Mouse (Mus musculus) adrenal gland (tissue): ENCODE results near the gene S100a1.

Experiments used
- intact Hi-C: fragments of 180-260 bp; cut with DNase I; formaldehyde crosslinking; loops from one replicate; pipeline ENCODE4 v1.15.1; 2025
- long read RNA-seq, 2 experiments: library from polyadenylated mRNA; unstranded; transcript quantifications; one replicate each; pipeline ENCODE4 v2.0.0; 2020; ENCODE audit warnings: borderline replicate concordance in 1 of 2; ENCODE audit not compliant: insufficient replicate concordance in 1 of 2

S100a1 gene
- long read RNA-seq, experiment 1, transcript S100a1-201 (3 exons, 677 nt), result major isoform, 58 of 61 reads
- long read RNA-seq, experiment 1, partial matches to known transcripts, result 0 of 61 reads
- long read RNA-seq, experiment 1, other reads (novel, unspliced or antisense), result 2 of 61 reads
- long read RNA-seq, experiment 2, transcript S100a1-201 (3 exons, 677 nt), result major isoform, 56 of 60 reads
- long read RNA-seq, experiment 2, partial matches to known transcripts, result 0 of 60 reads
- long read RNA-seq, experiment 2, other reads (novel, unspliced or antisense), result 2 of 60 reads

DNA sequence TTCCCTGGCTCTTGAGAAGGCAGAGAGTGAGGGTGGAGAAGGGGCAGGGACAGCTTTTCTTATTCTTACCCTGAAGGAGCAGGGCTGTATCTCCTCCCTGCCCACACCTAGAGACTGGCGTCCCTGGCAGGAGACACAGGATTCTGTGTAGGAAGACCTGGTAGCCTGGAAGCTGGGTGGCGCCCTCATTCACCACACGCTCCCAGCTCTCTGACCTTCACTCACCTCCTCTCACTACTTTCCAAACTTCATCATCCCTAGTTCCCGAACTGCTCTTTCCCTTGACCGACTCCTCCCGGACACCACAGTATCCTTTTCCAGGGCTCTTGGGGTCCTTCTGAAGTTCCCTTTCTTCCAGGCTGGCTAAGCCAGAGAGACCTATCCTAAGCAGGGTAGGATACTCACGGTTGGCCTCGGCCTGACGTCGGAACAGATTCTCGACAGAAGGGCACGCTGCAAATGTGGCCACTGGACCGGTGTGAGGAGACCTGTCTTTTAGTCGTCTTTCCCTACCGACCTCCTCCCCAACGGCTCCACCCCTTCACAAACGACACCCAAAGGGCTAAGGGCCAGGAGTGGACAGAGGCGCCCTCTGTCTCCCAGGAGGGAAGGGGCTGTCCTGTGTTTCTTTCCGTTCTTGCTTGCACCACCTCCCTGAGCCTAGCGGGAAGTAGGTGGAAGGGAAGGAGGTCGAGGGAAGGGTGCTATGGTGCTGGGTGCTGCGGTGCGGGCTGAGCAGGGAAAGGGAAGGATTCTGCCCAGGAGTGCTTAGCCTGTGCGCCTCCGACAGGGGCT, at the start of gene S100a1, which contains the start of gene S100a13:
Gene S100a1, minus strand, starts transcription at position 597 of the 795 bp plus-strand sequence.
Gene S100a13, plus strand, starts transcription at position 640 of the 795 bp plus-strand sequence.
- intact Hi-C loops, result no loop called here

DNA sequence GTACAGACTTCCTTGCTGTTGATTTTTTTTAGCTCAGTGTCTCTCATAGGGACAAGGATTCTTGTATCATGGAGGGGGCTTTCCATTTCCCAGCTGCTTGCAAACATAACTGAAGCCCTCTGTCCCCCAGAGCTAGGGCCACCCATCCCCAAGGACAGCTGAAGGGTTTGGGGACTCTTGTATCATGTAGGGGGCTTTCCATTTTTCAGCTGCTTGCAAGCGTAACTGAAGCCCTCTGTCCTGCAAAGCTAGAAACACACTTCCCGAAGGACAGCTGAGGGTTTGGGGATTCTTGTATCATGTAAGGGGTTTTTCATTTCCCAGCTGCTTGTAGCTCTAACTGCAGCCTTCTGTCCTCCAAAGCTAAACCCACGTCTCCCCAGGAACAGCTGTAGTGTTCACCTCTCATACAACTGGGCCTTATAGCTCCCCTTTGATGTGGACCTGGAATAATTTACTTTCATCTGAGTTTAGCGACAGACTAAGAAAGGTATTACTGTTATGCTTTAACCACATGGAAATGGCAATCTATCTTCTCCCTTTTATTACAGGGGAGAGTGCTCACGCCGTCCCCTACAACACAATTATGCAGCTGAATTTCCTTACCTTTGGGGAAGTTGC, 45.9 kb upstream of the S100a1 start, which contains the start of gene S100a3:
Gene S100a3, plus strand, starts transcription at position 571 of the 621 bp plus-strand sequence.
- intact Hi-C loops, result no loop called here

DNA sequence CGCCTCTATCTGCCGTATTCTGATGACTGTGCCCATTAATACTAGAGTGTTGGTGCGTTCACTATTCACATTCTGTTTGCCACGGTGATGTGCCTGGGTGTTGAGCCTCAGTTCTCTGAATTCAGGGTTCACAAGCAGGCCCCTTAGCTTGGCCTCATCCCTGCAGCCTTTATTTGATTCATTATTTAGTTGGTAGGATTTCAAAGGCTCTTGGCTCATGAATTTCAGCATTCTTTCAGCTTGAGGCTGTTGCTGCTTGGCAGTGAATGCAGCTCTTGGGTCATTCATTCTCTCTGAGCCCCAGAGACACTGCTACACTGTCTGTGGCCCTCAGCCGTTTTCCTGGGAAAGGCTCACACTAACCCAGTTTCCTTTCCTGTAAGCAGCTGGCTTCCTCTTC, 41.8 kb upstream of the S100a1 start:
- intact Hi-C loops, result no loop called here

DNA sequence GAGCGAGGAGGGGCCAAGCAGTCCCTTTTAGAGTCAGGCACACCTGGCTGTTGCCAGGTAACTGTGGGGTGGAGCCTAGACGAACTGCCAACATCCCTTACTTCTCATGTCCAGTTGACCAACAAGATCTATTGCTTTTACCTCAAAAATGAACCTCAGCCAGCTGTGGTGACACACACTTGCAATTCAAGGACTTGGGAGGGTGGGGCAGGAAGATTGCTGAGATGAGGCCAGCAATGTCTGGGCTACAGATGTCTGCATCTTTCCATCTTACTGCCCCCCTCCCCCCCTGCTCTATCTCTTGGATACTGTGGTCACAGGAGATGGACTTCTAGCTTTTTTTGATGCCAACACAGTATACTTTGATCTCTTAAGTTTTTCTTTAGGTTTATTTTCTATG, 38.0 kb upstream of the S100a1 start:
- intact Hi-C loops, result no loop called here

DNA sequence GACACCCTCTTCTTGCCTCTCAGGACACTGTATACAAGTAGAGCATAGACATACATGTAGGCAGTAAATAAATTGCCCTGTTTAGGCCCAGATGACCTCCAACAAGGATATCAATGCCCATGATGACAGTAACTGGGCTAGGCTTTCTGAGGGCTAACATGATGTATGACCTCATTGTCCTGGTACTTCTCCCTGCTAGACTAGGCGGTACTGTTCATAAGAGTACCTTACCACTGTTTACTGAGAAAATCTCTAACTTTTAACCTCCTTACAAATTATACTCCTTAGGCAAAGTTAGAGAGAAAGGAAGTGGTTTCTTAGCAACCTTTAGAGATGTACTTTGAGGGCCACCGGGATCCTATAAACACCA, 36.2 kb upstream of the S100a1 start:
- intact Hi-C loops, result no loop called here

DNA sequence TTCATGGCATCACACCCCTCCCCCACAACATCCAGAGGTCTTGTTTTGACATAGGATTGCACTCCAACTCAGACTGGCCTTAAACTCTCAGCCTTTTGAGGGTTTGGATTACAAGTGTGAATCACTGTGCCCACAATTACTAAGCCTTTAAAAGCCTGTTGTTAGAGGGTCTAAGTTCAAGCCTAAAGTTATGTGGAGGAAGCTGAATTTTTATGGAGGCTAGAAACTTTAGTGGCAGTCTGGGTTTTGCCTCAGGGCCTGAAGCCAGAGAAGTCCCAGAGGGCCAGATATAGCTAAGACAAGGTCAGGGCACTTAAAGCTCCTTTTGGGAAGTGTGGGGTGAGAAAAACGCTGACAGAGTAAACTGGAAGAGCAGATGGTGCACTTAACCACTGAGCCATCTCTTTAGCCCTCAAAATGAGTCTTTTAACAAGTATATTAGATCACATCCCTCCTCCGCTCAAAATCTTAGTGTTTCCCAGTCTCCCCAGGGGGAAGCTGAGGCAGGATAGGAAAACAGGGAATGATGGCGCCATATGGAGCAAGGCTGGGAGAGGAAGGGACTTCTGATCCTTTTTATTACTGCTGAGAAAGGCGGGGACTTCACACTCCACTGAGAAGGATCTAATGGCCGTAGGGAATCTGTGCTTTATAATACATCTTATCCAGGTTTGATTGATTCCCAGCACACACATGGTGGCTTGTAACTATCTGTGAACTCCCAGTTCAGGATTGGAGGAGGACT, 35.7 kb upstream of the S100a1 start:
- intact Hi-C loops, result no loop called here

DNA sequence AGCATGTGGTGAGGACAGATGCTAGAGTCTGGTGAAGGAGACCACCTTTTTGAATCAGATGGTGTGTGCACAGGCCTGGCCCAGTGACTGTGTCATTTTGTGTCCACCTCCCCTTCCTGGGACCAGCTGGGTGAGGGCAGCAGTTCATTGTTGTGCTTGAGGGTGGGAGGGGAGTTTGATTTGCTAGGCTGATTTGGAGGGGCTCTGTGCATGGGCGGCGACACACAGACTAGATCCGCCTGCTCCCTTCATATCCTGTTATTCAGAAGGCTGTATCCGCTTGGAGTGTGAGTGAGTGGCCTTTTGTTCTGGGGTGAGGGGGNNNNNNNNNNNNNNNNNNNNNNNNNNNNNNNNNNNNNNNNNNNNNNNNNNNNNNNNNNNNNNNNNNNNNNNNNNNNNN, 26.7 kb upstream of the S100a1 start:
- intact Hi-C loops, result no loop called here

DNA sequence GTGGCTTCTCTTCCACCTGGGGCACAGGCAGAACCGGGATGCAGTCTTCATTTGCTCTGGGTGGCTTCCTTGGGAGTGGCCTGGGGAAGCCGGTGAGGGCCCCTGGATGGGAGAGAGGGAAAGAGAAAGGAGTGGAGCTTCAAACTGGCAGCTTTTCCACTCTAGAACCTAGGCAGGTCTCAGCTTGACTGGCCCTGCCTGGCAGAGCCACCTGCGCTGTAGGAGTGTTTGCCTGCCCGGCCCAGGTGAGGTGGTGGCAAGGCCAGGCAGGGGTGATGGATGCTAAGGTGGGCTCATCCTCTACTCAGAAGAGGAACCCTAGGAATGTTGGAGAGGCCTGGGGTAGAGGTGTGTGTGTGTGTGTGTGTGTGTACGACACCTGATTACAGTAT, 23.7 kb upstream of the S100a1 start:
- intact Hi-C loops, result no loop called here

DNA sequence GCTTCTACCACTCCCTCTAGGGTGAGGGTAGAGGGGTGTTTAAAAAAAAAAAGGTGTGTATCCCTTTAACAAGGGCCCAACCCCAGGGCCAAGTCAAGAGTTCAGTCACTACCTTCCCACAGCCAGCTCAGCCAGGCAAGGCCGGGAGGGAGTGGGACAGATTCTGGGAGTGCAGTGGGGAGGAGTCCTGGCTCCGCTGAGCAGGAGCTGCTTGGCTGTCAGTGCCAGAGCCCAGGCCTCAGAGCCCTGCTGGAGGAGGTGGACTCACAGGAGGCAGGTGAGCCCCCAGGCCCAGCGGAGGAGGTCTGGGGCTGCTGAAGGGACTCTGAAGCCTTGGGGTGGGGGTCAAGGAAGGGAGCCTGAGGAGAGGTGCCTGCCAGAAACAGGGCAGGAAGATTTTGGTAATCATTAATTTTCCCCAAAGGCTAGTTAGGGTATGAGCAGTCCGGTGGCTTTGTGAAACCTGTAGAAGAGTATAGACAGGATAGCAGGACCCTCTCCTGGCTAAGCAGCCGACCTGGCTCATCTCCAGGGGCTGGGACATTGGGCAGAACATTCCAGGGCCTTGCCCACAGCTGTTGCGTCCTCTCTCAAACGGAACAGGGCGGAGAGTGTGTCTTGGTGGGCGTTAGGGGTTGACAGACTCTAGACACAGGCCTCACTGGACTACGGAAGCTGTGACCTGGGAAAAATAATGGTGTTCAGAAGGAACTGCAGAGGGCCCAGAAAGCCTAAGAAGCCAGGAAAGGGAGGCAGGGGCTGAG, 23.1 kb upstream of the S100a1 start, which contains the start of gene S100a16:
Gene S100a16, plus strand, starts transcription at position 114 of the 764 bp plus-strand sequence.
- intact Hi-C loops, result no loop called here

DNA sequence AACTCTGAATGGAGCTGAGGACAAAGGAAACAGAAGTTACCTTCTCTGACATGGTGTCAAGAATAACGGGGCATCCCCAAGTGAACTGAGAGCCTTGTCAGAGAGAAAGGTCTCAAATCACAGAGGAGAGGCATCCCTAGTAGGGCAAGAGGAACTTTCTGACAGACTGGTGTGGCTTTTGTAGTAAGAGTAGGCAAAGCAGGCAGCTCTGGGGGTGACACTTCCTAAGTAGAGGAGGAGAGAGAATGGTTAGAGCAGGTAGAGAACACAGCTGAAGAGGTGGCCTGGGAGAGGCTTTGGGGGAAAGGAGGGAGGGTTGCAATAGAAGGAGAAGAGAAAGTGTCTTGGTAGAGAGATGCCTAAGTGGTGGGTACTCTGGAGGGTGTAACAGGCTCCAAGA, 21.3 kb upstream of the S100a1 start:
- intact Hi-C loops, result no loop called here

DNA sequence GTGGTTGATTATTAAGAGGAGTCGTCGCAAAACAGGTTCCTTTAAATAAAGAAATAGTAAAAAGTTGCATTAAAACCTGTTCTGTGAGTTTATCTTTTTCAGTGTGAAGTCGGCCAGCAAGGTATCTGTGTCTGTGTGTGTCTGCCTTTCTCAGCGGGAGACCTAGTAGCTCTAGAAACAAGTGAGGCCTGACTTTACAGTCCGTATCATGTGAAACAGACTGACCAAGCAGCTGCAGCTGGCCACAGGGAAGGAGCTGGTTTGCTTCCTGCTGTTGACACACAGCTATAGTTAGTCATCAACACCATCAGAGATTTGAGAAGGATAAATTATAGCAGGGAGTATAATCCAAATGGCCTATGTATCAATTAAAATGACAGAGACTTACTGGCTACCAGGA, 17.5 kb upstream of the S100a1 start:
- intact Hi-C loops, result no loop called here

DNA sequence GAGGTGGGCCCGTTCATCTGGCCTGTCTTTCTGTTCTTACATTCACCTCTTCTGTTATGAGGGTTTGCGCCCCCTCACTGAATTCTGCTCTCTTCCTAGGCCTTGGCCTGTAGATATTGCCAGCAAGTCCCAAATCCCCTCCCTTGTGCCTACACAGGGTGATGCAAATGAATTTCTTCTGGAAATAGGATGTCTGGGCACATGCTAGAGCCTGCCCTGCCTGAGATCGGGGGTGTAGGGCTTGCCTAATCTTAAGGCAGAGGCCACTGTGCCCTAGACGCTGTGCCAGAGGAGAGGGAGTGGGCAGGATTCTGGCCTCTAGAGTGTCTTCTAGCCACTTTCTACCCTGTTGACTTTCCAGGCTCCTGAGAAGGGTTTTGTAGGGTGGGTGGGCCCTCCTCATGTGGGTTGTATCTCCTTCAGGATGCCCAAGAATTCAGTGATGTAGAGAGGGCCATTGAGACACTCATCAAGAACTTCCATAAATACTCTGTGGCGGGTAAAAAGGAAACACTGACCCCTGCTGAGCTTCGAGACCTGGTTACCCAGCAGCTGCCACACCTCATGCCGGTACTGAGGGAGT, 13.2 kb upstream of the S100a1 start:
- intact Hi-C loops, result loop anchor here (5.0 kb wide), 1 partner anchor 55 kb away; no protein-coding TSS in a partner anchor

DNA sequence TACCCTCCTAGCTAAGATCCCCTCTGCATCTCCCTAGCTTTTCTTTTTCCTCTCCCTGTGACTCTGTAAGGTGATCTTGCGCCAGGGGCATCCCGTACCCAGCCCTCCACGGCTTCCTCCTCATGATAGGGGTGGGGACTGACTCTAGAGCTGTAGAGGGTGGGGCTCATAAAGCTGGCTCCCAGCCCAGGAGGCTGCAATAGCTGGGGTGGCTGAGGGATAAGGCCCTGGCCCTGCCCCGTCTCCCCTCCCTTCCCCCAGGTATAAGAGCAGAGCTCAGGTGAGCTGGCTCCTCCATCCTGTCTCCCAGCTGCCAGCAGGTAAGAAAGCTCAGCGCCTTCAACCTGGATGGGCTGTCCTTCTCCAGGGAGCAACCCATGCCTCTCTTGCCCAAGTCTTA, 12.4 kb upstream of the S100a1 start, which contains the start of gene S100a14:
Gene S100a14, plus strand, starts transcription at position 277 of the 400 bp plus-strand sequence.
- intact Hi-C loops, result loop anchor here (5.0 kb wide), 1 partner anchor 56 kb away; no protein-coding TSS in a partner anchor

DNA sequence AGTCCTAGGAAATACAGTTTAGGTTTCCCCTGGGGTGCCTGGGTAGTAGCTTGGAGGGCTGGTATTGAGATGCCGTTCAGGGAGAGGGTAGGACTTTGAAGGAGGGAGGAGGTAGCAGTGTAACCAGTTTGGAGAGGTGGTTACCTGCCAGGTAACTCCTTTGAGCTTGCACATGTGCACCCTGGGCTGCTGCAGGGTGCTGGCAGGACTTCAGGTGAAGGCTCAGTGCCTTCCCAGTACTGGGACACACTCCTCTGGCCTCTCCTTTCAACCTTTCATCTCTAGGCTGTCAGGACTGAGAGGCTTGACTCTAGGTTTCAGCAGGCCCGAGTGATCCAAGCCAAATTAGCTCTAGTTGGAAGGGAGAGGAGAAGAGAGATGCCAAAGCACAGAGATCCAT, 11.9 kb upstream of the S100a1 start:
- intact Hi-C loops, result loop anchor here (5.0 kb wide), 1 partner anchor 56 kb away; no protein-coding TSS in a partner anchor

DNA sequence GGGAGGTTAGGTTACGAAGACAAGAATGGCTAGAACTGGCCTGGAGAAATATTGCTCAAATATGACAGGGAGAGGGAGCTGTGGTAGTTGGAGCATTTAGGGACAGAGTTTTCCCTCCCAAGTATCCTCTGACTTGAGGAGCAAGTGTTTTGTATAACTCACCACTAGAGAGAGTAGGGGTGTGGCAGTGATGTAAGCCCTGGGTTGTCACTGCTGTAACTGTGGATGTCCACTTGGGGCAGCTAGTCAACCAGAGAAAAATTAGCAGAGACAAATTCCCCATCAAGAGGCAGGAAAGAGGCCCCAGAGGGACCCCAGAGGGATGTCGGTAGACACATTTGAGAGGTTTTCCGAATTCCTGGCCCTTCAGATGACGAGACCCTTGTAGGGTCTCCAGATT, 11.2 kb upstream of the S100a1 start:
- intact Hi-C loops, result loop anchor here (2.0 to 5.0 kb wide), 2 partner anchors 57 to 91 kb away; no protein-coding TSS in a partner anchor

DNA sequence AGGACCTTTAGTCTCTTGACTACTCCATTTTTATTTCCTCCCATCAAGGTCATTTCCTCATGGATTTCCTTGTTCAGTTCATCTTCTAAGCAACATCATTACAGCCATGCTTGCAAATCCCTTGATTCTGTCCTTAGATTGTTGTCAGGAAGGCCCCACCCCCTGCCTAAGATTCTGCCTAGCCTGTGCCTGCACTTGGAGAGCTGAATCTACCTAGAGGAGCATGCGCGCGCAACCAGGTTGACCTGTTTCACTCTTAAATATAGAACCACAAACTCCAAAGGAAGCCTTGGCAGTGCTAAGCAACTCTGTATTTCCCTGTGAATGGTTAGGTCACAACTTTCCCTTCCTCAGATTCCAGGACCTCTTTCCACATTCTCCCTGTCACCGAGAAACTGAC, 3.5 kb upstream of the S100a1 start:
- intact Hi-C loops, result no loop called here

DNA sequence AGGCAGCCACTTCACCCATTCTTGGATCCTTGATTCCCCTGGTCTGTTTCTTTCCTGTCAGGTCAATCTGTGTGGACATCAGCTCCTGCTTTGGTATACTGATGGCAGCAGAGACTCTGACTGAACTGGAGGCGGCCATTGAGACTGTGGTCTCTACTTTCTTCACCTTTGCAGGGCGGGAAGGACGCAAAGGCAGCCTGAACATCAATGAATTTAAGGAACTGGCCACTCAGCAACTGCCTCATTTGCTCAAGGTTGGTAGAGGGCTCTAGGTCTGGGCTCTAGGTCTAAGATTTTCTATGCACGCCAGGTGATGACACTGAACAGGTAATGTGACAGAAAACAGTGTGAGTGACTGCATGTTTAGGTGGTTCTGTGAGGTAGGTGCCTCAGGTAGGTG, 1.6 kb upstream of the S100a1 start:
- intact Hi-C loops, result no loop called here

DNA sequence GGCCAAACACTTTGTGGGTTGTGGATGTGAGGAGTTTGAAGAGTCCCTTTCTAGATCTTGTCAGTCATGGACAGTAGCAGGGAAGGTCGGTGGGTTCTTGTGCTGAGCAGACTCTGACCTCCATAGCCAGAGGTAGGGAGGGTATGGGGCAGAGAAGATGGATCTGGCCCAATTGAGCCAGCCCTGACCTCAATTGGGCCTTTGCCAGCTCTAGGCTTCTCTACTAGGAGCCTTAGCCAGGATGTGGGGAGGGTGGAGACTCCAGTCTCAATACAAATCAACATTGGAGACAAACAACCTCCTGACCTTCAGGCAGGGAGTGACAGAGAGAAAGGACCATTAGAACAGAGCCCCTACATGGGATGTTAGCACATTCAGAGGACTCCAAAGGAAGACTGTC, 1.1 kb upstream of the S100a1 start:
- intact Hi-C loops, result no loop called here

DNA sequence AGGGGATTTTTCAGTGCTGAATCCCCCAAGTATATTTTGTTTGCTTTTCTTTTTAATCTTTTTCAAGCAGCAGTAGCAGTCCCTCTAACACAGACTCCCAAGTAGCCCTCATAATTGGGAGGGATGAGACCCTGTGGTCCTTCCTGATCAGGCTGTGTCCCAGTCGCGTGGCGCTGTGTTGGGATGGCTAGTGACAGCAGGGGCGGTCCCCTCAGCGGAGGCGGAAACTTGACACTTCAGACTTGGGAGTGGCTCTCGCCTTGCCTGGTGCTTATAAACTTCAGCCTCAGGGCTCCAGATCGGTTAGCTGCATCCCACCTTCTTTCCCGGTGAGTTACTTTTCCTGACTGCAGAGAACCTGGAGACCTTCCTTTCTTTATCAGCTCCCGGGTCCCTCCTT, 499 bp upstream of the S100a1 start:
- intact Hi-C loops, result no loop called here
